Mouse (Mus musculus): ENCODE measurements around the gene 1810062G17Rik.

1810062G17Rik gene

DNA sequence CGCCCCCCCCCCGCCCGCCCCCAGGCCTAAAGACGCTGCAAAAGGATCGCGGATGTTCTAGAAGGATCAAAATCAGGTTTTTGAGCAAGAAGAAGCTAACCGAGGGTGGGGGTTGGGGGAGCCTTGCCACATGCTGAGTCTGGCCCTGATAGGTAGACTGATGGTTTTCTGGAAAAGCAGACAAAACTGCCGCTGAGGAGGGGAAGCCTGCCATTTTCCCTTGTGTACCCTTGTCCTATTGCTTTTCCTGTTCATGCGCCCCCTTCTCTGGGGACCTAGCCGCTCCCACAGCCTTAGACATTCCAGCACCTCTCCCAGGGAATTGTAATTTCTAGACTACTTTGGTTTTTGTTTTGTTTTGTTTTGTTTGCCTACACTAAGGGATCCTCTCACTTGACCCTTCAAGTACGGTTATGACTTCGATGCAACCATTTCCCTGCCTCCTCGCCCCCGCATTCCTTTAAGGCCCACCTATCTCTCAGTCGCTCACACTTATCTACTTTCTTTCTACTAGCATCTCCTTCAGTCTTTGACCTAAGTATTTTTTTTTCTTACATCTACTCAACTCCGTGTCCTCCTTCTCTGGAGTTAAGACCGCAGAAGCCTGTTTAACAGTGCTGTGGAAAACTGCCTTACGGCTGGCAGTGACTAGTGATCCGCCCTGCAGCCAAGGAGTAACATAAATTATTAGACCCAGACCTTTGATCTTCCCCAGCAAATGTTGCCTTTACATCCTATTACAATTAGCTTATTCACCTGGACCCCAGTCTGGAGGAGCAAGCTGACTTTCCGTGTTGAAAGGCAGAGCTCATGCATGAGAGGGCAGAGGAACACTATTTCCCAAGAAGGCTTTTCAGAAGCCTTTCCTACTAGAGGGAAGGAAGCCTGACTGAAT is 771 bp downstream of the 1810062G17Rik start:
- no peak for DNase-seq (ENCODE audit: low read depth)

DNA sequence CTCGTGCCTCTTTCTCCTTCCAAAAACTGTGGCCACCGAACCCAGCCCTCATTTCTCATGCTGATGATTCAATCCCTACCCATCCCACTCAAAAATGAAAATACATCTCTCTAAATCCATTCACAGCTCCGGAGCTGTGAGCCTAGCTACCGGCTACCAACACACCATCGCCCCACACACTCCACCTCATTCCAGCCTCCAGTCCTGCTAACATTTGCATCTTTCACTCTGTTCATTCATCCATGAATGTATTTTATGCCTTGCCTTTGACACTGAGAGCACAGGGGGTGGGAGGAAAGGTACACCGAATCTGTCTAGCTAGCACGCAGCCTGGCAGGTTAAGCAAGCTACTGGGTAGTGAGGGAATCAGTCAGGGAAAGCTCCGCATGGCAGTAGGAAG is 3.0 kb downstream of the 1810062G17Rik start:
- no peak for DNase-seq (ENCODE audit: low read depth)

DNA sequence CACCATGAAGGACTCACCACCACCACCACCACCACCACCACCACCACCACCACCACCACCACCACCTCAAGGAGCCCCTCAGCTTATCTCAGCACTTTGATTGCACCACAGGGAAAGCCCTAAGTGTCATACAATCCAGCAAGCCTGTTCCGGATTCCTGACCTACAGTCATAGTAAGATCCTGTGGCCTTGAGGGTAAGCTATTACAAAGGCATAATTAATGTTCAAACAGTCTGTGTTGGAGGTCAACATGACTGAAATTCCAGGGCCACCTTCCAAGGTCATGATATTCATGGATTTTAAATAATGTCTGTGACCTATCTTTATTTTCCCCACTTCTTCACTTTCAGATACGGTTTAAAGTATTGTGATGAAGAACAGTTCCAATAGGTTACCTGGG is 4.7 kb downstream of the 1810062G17Rik start:
- DNase-seq (ENCODE audit: low read depth), result no peak

DNA sequence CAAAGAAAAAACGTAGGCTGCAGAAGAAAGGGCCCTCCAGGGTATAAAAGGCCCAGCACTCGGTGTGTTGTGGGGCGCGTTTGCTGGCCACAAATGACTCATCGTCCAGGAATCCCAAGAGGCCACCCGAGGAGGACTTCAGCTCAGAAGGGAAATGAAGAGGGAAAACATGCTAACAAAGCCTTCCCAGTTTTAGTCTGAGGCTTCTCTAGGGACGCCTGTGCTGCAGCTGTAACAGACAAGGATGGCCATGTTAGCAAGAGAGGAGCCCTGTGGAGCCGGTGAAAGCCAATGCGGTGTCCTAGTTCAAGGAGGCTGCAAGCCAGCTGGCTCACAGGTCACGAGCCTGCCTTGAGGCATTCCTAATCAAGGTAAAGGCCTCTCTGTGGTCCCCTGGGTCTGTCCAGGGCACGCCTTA is 6.0 kb downstream of the 1810062G17Rik start:
- no peak for DNase-seq (ENCODE audit: low read depth)

DNA sequence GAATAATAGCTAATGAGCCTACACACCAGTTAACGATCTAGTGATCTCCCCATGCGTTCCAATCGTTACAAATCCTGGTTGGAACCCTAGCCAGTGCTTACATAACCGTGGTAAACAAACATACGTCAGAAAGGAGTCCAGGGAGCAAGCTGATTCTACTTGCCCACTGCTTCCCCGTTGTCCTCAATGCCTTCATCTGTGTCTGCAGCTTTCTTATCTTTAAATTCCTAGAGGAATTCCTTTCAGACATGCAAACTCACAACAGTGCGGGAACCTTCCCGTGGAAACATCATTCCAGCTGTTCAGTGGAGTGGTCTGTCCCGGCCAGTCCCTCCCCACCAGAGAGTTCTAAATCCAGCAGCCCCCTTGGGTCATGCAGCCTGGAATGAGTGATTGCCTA is 7.2 kb downstream of the 1810062G17Rik start:
- DNase-seq (ENCODE audit: low read depth), result no peak

DNA sequence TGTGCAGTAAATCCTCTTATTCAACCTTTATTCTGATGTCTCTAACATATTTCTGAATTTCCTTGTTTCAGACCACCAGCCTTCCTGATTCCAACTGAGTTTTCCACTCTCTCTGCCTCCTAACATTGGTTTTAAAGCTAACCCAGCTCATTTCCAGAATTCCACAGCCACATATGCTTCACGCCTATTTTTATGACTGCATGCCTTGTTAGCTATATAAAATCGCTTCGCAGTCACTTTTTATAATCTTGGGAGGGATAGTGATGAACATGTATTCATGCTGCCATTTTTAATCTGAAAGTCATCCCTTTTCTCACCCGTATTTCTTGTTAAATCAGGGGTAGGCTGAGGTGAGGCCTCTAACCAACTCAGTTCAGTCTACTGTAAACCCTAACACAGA is 8.6 kb downstream of the 1810062G17Rik start:
- DNase-seq (ENCODE audit: low read depth), result no peak

DNA sequence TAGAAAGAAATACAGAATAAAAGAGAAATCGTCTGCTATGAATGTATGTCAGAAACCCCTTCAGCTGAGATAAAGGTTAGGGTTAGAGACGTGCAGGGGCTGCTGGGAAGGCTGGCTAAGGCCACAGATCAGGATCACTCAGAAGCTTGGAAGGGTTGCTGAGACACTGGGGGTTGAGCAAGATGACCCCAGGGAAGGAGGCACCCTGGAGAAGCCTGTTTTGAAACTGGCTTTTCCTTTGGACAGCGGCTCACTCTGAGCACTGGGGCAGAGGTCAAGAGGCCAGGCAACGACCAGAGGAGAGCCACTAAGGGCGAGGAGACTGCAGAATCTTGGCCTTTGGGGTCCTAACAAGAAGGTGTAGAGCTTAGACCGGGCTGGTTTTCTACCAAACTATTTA is 10.4 kb downstream of the 1810062G17Rik start:
- DNase-seq (ENCODE audit: low read depth), result no peak

DNA sequence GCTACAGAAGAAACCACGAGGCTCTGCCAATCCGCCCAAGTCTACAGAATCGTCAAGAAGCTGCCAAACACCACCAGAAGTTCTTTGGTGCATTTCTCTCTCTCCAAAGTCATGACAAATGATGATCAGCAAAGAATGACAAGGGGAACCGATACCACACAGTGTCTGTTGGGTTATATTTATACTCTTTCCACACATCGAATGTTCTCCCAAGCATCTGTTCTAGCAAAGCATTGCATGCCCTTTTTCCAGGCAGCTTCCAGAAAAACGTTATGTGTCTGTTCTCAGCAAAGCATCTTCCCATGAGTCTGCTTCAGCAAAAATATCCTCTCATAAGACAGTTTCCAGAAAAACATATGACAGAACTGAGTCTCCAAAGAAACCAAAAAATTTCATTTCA is 11.1 kb downstream of the 1810062G17Rik start:
- no peak for DNase-seq (ENCODE audit: low read depth)

DNA sequence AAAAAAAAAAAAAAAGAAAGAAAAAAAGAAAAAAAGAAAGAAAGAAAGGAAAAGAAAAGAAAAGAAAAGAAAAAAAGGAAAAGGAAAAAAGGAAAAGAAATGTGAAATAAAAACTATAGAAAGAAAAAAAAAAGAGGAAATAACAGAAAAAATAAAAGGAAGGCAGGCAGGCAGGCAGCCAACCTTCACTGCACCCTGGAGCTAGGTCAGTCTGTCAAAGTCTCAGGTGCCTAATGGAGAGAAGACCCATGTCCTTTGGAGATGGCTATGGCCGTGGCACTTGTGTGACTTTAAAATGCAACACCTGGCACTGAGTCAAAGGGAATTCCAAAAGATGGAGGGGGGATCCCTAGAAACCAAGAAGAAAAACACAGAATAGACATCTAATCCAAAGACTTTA is 12.6 kb downstream of the 1810062G17Rik start:
- DNase-seq (ENCODE audit: low read depth), result no peak

DNA sequence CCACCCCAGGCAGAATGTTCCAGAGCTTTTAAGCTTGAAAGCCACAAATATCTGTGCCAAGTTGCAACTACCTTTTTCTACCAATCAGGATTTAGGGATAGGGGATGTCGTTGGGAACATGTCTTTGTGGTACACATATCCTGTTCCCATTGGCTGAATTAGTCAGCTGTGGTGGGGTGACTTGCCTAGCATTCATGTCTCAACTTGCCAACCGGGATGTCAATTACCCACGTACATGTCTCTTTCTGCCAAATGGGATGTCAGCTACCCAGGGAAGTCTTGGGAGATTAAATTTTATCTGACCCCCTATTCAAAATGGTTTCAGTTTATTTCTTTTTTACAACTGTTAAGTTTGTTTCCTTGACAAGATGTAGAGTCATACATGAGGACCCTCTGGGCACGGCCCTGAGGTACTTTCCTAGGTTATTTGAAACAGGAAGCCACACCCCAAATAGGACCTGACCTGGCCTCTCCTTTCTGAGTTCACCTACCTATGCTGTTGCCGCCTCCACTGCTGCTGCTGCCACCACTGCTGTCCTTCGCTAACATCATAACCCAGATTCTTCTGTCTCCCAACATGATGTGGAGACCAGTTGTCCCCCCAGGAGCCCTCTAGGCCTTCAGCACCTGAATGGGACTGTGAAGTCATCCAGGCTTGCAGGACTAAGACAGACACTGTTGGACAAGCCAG is 13.3 kb downstream of the 1810062G17Rik start:
- DNase-seq (ENCODE audit: low read depth), result no peak

DNA sequence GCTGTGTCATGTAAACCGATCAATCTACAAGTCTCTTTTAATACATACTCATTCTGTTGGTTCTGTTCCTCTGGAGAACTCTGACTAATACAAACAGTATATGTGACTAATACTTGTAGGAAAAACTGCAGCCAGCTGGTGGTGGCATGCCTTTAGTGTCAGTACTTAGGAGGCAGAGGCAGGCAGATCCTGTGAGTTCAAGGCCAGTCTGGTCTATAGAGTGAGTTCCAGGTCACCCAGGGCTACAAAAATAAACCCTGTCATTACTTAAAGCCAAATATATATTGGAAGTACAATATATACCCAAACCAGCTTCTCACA is 13.8 kb downstream of the 1810062G17Rik start:
- DNase-seq (ENCODE audit: low read depth), result no peak

DNA sequence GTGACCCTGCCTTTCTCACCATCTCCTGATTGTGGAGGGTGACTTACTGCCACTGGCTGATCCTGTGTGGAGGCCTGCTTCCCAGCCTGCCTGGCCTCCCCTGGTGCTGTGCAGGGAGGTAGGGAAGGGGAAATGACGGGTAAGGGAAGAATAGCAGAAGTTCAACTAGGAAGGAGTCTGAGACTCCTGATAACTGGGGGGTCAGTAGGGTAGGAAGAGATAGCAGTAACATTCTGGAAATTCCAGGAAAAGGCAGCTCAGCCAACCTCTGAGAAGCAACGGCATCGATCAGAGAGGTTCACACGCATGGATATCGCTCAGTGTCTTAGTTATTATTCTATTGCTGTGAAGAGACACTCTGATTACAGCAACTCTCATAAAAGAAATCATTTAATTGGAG is 15.8 kb downstream of the 1810062G17Rik start:
- DNase-seq (ENCODE audit: low read depth), result no peak

DNA sequence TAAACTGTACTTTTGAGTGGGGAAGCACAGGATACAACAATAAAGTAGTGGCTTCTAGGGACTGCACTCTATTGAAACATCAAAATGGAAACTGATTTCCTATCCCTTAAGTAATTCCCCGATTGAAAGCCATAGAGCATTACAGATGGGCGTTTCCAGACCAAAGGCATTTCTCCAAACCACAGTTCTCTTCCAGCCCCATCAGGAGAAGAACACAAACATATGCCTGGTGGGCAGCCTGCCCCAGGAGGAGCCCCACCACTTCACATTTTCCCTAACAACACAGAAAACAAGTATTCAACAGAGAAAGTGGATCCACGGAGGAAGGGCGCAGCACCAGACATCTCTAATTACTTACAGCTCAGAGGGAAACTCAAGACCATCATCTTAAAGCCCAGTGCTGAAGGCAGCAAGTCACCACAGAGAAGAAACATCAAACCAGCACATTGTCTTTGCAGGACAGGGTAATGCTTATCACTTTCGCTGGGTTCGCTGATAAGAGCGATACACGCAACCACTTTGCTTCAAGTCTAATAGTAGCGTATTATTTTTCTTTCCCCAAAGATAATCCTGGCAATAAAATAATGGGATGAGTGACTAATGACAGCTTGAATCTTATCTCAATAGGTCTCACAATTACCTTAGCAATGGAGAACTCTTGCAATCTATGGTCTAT is 17.1 kb downstream of the 1810062G17Rik start:
- DNase-seq (ENCODE audit: low read depth), result no peak

DNA sequence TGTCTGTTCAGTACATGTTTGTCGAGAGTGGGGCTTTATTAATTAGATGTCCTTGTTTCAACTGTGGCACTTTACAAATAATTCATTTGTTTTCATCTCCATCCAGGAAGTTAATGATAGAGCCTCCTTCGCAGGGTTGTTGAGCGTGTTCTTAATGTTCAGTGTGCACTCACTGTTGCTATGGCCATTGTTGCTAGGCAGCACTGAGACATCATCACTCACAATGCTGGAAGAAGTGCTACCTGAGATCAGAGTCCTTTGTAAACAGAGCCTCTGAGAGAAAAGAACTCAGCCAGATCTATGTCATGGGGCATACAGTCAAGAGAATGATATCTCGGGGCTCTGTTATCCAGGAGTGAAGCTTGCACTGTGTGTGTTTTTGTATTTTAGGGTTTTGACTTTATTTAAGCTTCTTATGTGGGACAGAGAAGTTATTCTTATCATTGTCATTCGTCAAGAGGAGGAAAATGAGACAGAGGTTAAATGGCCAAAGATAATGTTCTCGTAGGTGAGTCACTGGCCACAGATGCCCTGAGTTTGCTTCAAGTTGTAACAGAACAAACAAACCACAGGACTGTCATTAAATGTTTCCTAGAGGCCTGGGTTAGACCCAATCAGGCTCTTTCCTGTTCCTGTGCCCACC is 18.0 kb downstream of the 1810062G17Rik start:
- no peak for DNase-seq (ENCODE audit: low read depth)

DNA sequence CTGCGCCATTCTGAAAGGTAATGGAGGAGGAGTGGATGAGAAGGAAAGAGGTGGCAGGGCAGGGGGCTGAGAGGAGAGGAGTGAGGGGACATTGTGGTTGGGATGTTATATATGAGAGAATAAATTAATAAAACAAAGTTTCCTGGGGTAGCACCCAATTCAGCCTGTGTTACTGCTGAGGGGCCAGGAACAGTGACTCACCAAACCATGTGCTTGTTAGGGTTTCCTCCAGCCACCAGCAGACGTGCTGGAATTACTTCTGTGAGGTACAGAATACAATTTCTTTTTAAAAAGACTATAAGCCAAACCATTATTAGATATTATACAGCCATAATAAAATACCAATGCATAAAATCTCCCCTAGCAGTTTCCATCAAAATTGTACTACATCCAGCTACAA is 18.9 kb downstream of the 1810062G17Rik start:
- DNase-seq (ENCODE audit: low read depth), result no peak

DNA sequence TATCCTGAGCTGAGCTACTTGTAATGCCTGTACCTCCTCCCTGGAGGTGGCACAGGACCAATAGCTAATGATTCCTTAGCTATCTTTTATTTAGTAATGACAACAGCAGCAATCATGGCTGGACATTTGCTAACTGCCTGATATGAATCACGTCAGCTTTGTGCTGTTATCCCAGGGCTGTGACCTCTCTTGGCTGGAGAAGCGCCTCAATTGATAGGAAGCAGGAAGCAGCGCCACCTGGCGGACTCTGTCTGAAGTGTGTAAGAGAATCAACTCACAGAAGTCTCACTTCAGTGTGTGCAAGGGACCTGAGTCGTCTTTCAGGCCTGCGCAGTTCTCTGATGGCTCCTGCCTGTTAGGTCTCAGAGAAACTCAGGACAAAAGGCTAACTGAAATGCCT is 19.7 kb downstream of the 1810062G17Rik start:
- DNase-seq (ENCODE audit: low read depth), result peak; percentile 86

DNA sequence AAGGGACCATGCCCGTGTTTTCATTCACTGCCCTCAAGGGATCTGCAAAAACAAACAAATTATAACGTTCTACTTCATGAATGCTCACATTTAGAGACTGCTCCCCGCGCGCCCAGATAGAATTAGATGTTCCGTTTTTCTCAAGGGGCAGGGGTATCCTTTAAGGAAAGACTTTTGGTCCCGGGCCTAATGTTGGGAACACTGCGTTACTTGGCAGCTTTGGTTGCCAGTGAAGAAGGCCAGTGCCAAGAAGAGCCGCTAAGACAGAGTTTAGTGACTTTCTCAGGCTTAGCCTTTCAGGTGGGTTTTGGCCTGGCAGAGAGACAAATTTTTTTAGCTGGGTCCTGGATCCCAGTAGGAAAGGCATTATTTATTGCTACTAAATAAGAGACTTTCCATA is 20.5 kb downstream of the 1810062G17Rik start:
- no peak for DNase-seq (ENCODE audit: low read depth)

DNA sequence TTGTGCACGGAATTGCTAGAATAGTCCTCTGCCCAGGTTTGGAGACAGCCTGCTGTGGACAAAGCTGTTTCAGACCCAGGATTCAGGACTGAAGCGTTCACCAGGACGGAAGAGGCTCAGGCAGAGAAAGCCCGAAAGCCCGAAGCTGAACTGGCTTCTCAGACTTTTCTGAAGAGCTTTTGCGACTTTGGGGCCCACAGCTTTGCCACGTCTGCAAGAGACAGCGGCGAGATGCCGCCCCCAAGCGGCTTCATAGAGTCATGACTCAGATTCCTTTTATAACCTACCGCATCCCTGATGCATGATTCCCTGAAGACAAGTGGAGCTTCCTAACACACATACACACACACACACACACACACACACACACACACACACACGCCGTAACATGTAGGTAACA is 21.0 kb downstream of the 1810062G17Rik start:
- peak; percentile 67 for DNase-seq (ENCODE audit: low read depth)

DNA sequence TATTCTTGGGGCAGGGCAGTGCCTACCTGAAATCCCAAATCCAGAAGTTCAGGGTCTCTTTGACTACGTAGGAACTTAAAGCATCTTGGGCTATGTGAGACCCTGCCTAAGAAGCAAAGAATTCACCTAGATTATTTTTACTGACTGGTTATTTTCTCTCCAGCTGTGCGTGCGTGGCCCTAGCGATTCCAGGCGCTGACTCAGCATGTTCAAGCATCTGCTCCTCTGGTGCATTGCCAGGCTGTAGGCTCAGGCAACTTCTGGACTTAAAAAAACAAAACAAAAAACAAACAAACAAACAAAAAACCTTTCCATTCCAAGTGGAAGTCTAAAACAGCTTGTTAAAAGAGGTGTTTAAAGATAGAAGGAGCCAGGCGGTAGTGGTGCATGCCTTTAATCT is 22.5 kb downstream of the 1810062G17Rik start:
- DNase-seq (ENCODE audit: low read depth), result no peak

DNA sequence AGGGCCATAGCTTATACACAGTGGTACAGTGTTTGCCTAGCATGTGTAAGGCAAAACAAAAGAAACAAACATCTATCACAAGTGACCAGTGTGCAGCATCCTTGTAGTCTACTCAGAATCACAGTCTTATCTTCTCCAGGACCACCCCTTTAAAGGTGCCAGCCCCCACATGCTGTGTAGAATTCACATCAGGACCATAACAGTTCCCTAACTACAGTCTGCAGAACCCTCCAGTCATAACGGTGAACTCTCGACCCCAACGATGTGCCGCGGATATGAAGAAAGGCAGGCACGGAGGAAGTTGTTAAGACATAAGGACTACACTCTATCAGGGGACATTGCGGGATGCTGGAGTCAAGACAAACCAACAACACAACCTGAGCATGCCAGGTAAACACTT is 23.7 kb downstream of the 1810062G17Rik start:
- no peak for DNase-seq (ENCODE audit: low read depth)

DNA sequence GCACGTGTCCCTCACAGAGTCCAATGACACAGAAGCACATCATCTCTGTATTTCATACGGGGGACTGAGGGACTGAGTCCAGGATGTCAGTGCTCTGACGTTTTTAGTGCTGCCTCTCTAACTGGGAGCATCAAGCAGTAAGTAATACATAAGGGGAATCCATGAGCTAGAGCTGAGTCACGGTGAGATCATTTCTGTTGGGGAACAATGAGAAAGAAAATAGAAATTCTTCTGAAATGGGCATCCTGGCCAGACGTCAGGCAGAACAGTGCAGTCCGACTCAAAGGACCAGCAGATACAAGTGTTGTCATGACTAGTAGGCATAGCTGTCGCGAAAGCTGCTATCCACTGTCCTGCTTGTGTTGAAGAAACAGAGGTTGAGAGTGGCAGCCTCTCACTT is 25.2 kb downstream of the 1810062G17Rik start:
- no peak for DNase-seq (ENCODE audit: low read depth)

DNA sequence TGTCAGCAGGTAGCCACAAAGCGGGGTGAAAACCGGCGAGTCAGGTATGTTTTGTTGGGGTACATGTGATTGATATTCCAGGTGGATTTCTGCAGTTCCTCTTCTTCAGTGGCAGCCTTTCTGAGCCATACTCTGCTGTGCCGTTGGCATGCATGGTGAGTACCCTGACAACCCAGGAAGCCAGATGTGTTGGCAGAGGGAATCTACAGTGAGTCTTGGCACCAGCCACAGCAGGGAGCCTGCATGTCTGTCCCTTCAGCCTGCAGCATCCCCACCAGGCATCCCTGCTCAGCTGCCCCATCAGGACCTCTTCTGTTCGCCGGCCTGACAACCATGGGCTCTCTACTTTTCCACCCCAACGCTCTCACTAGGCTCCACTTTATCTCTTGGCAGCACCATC is 25.8 kb downstream of the 1810062G17Rik start:
- DNase-seq (ENCODE audit: low read depth), result no peak

DNA sequence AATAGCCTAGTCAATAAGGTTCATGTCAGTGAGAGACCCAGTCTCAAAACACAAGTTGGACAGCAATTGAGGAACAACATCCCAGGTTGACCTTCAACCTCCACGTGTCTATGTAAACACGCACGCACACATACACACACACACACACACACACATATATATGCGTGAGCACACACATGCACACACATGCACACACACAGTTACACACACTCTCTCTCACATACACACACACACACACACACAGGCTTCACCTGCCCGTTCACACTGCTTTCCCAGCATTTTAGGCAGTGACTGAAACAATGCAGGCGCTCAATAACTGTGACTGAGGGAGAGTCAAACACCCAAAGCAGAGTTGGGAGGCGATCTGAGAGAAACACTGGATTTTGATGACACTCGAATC is 29.6 kb downstream of the 1810062G17Rik start:
- DNase-seq (ENCODE audit: low read depth), result no peak
